Comparison of ENCODE assay signal across 13 mouse cellular contexts in genomic region chr10:25167365-25168194, GRCm38 (mm10).
DNase-seq lines count a peak whose midpoint lies in the region; ATAC-seq and TF ChIP-seq lines count a peak whose summit lies in the region.
"Had no signal": no experiment of that assay in that cellular context is flagged by ENCODE, and none has a peak within 500 bp of the region (broad histone marks: within the 10 kb centered on the region; RNA-seq: fewer than 3 reads in every experiment).

No protein-coding gene starts in this region.

- no peak for DNase-seq in heart, embryonic 10.5 days (ENCODE audit: low spot score)
- peak; percentile 64 for DNase-seq in lung, postnatal 0 days (ENCODE audit: low spot score)
- no peak for DNase-seq in lung, postnatal 25 days (ENCODE audit: low spot score)
- DNase-seq in right cerebral cortex, adult 18-20 months: no peak
- no peak for DNase-seq in cerebellum, postnatal 14 days
- DNase-seq: forebrain, postnatal 0 days; heart, postnatal 36 days; kidney, adult 2 months; liver, postnatal 0 days; retina, postnatal 1 day had no signal

- TF ChIP-seq EP300 in lung, postnatal 0 days (IDR thresholded peaks at IDR 0.05): peak; percentile 60; the same call in 1 of the 2 replicates

- H3K27ac ChIP-seq in heart, embryonic 14.5 days (replicated peaks in 1 of 2; ENCODE audit: control insufficient read depth in 1 of 2, insufficient read depth in 1 of 2, low read depth in 2 of 2, low read length in 2 of 2): no peak overlapping the region
- no peak overlapping the region for H3K27ac ChIP-seq in heart, embryonic 10.5 days
- 0 out of 2 replicates have a peak overlapping the region, but pooled peaks have one; percentile 4 for H3K27ac ChIP-seq in lung, postnatal 0 days (ENCODE audit: low read length)
- no peak overlapping the region for H3K27ac ChIP-seq in embryonic facial prominence, embryonic 15.5 days (replicated peaks)
- peak overlapping the region; percentile 42 for H3K27ac ChIP-seq in small intestine, adult 2 months (ENCODE audit: insufficient read depth, low read depth, low read length)

- H3K9ac ChIP-seq in heart, embryonic 14.5 days (ENCODE audit: low read length): no peak overlapping the region
- H3K9ac ChIP-seq in lung, postnatal 0 days (replicated peaks; ENCODE audit: low read depth): no peak overlapping the region
- H3K9ac ChIP-seq in embryonic facial prominence, embryonic 15.5 days: no peak overlapping the region
- H3K9ac ChIP-seq: forebrain, postnatal 0 days; liver, postnatal 0 days had no signal

- 65% methylated on average over 6 of the region's 6 CpGs for WGBS in heart, embryonic 14.5 days
- WGBS in heart, embryonic 10.5 days: 61% methylated on average over 6 of the region's 6 CpGs
- 45% methylated on average over 6 of the region's 6 CpGs for WGBS in lung, postnatal 0 days
- WGBS in embryonic facial prominence, embryonic 15.5 days: 53% methylated on average over 6 of the region's 6 CpGs
- 39% methylated on average over 6 of the region's 6 CpGs for WGBS in small intestine, adult 2 months

- no peaks in the 10 kb centered on the region for H3K9me3 ChIP-seq in heart, embryonic 14.5 days (ENCODE audit: control insufficient read depth, low read length)
- no peaks in the 10 kb centered on the region for H3K9me3 ChIP-seq in heart, embryonic 10.5 days
- no peaks in the 10 kb centered on the region for H3K9me3 ChIP-seq in lung, postnatal 0 days (ENCODE audit: low read length)
- H3K9me3 ChIP-seq in embryonic facial prominence, embryonic 15.5 days (replicated peaks): no peaks in the 10 kb centered on the region

- H3K36me3 ChIP-seq in heart, embryonic 14.5 days (ENCODE audit: control insufficient read depth, insufficient read depth, low read length): peaks cover 5% of the 10 kb centered on the region
- no peaks in the 10 kb centered on the region for H3K36me3 ChIP-seq in heart, embryonic 10.5 days
- H3K36me3 ChIP-seq in lung, postnatal 0 days (ENCODE audit: insufficient read depth, low read length): no peaks in the 10 kb centered on the region
- no peaks in the 10 kb centered on the region for H3K36me3 ChIP-seq in embryonic facial prominence, embryonic 15.5 days
- H3K36me3 ChIP-seq in small intestine, adult 2 months (ENCODE audit: control insufficient read depth, insufficient read depth, low read length): peaks cover 22% of the 10 kb centered on the region

- no peak overlapping the region for H3K4me2 ChIP-seq in heart, embryonic 14.5 days (ENCODE audit: low read length)
- no peak overlapping the region for H3K4me2 ChIP-seq in lung, postnatal 0 days (replicated peaks; ENCODE audit: low read depth, low read length)
- H3K4me2 ChIP-seq in embryonic facial prominence, embryonic 15.5 days (replicated peaks): no peak overlapping the region

- no peaks in the 10 kb centered on the region for H3K27me3 ChIP-seq in heart, embryonic 14.5 days (ENCODE audit: control insufficient read depth, insufficient read depth, low read length)
- no peaks in the 10 kb centered on the region for H3K27me3 ChIP-seq in heart, embryonic 10.5 days (ENCODE audit: insufficient read depth, poor library complexity, severe bottlenecking)
- no peaks in the 10 kb centered on the region for H3K27me3 ChIP-seq in lung, postnatal 0 days (replicated peaks; ENCODE audit: insufficient read depth, low read length)
- no peaks in the 10 kb centered on the region for H3K27me3 ChIP-seq in embryonic facial prominence, embryonic 15.5 days
- H3K27me3 ChIP-seq in small intestine, adult 2 months (ENCODE audit: control insufficient read depth, insufficient read depth, low read length): no peaks in the 10 kb centered on the region

- no peaks in the 10 kb centered on the region for H3K4me1 ChIP-seq in heart, embryonic 14.5 days (ENCODE audit: control insufficient read depth in 2 of 2, insufficient read depth in 2 of 2, low read length in 2 of 2)
- H3K4me1 ChIP-seq in heart, embryonic 10.5 days: peaks cover 9% of the 10 kb centered on the region; the same call in 1 of the 2 replicates
- H3K4me1 ChIP-seq in lung, postnatal 0 days (ENCODE audit: insufficient read depth, low read depth, low read length): no peaks in the 10 kb centered on the region
- H3K4me1 ChIP-seq in embryonic facial prominence, embryonic 15.5 days: no peaks in the 10 kb centered on the region
- H3K4me1 ChIP-seq in small intestine, adult 2 months (ENCODE audit: control insufficient read depth, insufficient read depth, insufficient read length, low read length): peaks cover 5% of the 10 kb centered on the region; the same call in 1 of the 2 replicates

- TF ChIP-seq CTCF in lung, postnatal 0 days (IDR thresholded peaks at IDR 0.05): no peak
- no peak for TF ChIP-seq CTCF in small intestine, adult 2 months (IDR thresholded peaks at IDR 0.05; ENCODE audit: extremely low read depth, insufficient read length, insufficient replicate concordance, low read depth, low read length)

- 0 out of 2 replicates have a peak, but pooled peaks have one; percentile 31 for ATAC-seq in heart, embryonic 14.5 days (ENCODE audit: insufficient number of reproducible peaks, insufficient read depth, low FRiP score, low read depth)
- ATAC-seq in lung, postnatal 0 days: peak; percentile 83
- 0 out of 2 replicates have a peak, but pooled peaks have one; percentile 11 for ATAC-seq in embryonic facial prominence, embryonic 15.5 days (ENCODE audit: insufficient number of reproducible peaks, low FRiP score, low TSS enrichment, low read depth)
- ATAC-seq: forebrain, postnatal 0 days; liver, postnatal 0 days had no signal

- H3K4me3 ChIP-seq in heart, embryonic 14.5 days (ENCODE audit: control insufficient read depth in 1 of 2, insufficient read depth in 1 of 2, low read depth in 1 of 2, low read length in 2 of 2): no peak overlapping the region
- no peak overlapping the region for H3K4me3 ChIP-seq in heart, embryonic 10.5 days
- no peak overlapping the region for H3K4me3 ChIP-seq in lung, postnatal 0 days (ENCODE audit: low read depth, low read length)
- H3K4me3 ChIP-seq in embryonic facial prominence, embryonic 15.5 days (replicated peaks): no peak overlapping the region
- H3K4me3 ChIP-seq in small intestine, adult 2 months (ENCODE audit: low read depth, low read length): no peak overlapping the region

- TF ChIP-seq POLR2A in small intestine, adult 2 months (IDR thresholded peaks at IDR 0.05; ENCODE audit: low read depth, low read length): no peak

Comparison
In these comparisons a context has a peak if more than half of its experiments do, and no peak if none do; other contexts are left out.
1. ATAC-seq: peak in every context shown above with its lines; median percentile 83 in lung, postnatal 0 days; 31 in heart, embryonic 14.5 days; 11 in embryonic facial prominence, embryonic 15.5 days.
2. H3K27ac ChIP-seq: peak in lung, postnatal 0 days (single experiment) and small intestine, adult 2 months (single experiment); none in heart, embryonic 14.5 days (0 of 2), heart, embryonic 10.5 days (single experiment) and embryonic facial prominence, embryonic 15.5 days (single experiment).